Mouse (Mus musculus) thymus, postnatal 36 days (tissue): ENCODE data around the gene C87436.

Experiments used
- DNase-seq, 2 experiments: peaks; one replicate each; pipeline ENCODE4 v3.0.0; 2022; ENCODE audit warnings: mixed read lengths in 2 of 2

C87436 gene

DNA sequence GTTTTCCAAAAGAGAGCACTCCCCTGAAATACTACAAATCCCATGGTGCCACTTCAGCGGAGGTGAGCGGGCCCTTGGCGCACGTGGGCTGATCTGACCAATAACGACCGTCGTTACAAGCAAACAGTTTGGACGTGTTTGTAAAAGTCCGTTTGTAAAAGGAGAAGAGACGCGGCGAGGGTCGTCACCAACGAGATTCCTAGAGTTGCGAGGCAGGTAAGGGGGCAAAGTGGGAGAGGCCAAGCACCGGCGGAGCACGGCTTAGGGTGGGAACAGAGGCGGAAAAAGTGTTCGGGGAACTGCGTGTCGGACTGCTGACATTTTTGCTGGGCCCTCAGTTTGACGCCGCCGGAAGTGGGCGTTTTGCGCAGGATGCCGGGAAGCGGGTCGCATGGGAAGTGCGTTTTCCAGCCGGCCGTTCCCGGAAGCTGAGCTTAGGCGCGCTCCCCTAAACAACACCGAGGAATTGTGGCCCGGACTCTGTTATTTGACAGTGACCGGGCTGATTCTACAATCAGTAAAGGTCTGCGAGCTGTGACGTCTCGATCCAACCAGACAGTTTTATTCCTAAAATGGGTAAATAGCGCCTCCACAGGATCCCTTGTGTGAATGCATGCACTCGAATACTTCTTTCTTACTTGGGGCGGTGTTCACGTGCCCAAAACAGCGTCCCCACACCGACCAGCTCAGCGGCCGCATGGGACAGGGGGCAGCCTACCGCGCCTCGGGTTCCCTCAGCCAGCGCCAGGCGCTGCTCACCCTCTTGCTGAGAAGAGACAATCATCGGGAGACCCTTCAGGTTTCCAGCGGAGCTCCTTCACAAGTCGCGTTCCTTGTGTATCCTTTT, at the start of gene C87436:
Gene C87436, plus strand, starts transcription at position 103 of the 847 bp plus-strand sequence.
- DNase-seq: peak; percentile 91 to 93

- no peak for DNase-seq
Observed at GRCm38 (mm10) chr6:86388461-86388860, 49.7 kb upstream of the C87436 start.

GRCm38 (mm10) chr6:86391326-86391725, 46.8 kb upstream of the C87436 start:
- no peak for DNase-seq

- DNase-seq: no peak
Observed at GRCm38 (mm10) chr6:86393187-86393586, 45.0 kb upstream of the C87436 start.

GRCm38 (mm10) chr6:86394078-86394720, 44.0 kb upstream of the C87436 start:
- no peak for DNase-seq

GRCm38 (mm10) chr6:86395021-86395420, 43.2 kb upstream of the C87436 start:
- no peak for DNase-seq

- no peak for DNase-seq
Observed at GRCm38 (mm10) chr6:86395969-86396368, 42.2 kb upstream of the C87436 start.

- peak; percentile 85 to 88 for DNase-seq
Observed at GRCm38 (mm10) chr6:86396581-86397256, 41.5 kb upstream of the C87436 start, which contains the start of gene Pcyox1. Gene Pcyox1, minus strand, starts transcription at chr6:86397154.

GRCm38 (mm10) chr6:86397257-86397980, 40.8 kb upstream of the C87436 start:
- DNase-seq: no peak

GRCm38 (mm10) chr6:86398986-86399385, 39.2 kb upstream of the C87436 start:
- no peak for DNase-seq

DNA sequence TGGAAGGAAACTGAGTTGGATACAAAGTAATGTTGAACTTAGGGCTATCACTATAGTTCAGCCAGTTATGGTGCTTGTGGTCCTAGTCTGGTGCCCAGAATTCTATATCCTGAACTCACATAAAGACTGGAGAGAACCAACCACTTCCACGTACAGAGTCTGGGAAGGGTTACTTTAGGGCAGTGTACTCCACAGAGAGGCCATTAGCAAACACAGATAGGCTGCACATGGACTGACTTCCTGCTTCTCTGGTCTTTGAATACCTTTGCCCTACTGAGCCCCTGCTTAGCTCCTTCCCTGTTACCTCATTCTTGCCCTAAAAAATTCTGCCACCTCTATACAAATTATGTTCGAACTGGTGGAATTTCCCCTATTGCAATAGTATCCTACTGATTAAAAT, 38.2 kb upstream of the C87436 start:
- DNase-seq: no peak

GRCm38 (mm10) chr6:86400972-86401371, 37.2 kb upstream of the C87436 start:
- DNase-seq: peak; percentile 78 to 81

- no peak for DNase-seq
Observed at GRCm38 (mm10) chr6:86402681-86403607, 35.2 kb upstream of the C87436 start.

DNA sequence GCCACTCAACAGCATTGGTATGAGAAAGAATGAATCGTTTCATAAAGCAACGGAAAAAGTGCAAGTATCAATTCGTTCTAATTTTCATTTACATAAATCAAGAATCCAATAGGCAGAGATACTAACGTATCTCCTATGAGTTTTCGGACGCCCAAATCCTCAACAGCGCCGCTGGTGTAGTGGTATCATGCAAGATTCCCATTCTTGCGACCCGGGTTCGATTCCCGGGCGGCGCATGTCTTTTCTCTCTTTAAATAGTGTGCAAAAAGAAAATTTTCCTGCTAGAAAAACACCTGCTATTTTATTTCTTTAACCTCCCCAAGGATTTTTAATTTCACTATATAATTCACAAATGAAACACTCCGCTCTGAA, 34.5 kb upstream of the C87436 start:
- peak in 1 of 2 experiments; percentile 82 for DNase-seq

DNA sequence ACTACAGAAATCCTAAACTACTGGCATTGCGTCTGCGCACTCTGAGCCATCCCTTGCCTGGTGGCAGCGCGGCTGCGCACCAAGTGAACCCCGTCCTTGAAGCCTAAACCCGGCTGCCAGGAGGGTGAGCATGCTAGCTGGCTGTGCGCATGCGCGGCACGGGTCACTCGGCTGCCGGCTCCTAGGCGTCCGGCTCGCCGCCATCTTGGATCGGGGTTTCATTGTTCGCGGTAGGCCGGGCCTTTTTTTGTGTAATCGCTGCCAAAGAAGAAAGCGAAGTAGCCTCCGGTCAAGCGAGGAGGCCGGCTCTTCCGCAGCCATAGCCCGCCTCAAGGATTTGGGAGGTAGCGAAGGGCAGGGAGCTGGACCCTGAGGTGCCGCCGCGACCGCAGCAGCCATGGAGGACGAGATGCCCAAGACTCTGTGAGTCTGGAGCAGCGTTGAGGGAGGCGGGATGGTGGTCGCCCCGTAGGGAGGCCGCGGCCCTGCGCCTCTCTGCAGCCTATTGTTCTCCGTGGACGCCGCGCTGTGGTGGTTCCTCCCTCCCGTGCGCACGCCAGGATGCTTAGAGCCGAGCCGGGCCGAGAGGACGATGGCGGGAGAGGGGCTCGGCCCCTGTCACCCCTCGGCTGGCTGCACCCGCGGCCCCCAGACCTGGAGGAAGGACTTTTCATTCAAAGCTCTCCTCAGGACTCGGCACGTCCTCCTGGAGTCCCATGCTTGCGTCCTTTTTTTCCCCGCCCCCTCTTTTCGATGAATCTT, 33.9 kb upstream of the C87436 start, which contains the start of gene Tia1:
Gene Tia1, plus strand, starts transcription at position 120 of the 762 bp plus-strand sequence.
- peak; percentile 94 to 98 for DNase-seq

DNA sequence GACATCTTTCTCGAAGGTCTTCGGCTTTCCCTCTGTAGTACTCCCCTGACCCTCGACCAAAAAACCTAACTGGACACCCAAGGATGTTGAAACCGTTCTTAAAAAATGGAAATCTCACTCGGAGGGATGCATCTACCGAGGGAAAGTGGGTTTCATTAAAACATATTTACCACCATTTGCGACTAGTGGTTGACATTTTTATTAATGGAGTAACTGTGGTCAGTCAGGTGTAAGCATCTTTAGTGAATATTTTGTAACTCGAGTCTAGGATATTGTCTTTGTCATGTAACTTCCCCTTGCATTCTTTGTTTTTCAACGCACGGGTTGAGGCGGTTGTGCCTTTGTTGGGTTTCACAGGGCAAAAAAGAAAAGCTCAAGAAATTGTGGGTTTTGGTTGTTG, 33.2 kb upstream of the C87436 start:
- DNase-seq: peak in 1 of 2 experiments; percentile 12

DNA sequence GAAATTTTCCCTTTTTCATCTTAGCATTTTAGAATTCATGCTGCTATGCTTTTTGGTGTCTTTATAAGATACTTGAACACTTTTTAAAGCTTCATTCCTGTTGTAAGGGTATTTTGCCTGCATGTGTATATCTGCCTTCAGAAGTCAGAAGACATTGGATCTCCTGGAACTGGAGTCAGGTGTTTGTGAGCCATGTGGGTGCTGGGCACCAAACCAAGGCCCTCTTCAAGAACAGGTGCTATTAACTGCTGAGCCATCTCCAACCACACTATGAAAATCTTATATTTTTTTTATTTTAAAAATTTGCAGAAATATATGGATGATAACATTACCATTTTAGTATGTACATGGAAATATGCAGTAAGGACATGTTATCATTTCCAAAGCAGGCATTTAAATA, 31.9 kb upstream of the C87436 start:
- DNase-seq: no peak

- DNase-seq: no peak
Observed at GRCm38 (mm10) chr6:86418711-86419110, 19.5 kb upstream of the C87436 start.

GRCm38 (mm10) chr6:86419239-86419638, 18.9 kb upstream of the C87436 start:
- DNase-seq: no peak

GRCm38 (mm10) chr6:86420491-86420890, 17.7 kb upstream of the C87436 start:
- DNase-seq: no peak

DNA sequence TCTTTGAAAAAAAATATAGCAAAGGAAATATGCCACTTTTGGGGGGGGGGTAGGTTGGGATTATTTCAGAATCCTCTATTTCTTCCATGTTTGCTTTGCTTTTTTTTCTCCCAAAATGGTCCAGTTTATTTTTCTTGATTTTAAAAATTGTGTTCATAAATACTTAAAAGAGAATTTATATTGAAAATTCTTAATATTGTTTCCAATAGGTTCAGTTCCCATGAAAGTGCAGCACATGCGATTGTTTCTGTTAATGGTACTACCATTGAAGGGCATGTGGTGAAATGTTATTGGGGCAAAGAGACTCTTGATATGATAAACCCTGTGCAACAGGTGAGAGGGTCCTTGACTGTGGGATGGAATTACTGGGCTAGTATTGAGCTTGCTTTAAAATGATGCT, 11.8 kb upstream of the C87436 start, which contains the start of gene Gm44790:
Gene Gm44790, plus strand, starts transcription at position 301 of the 400 bp plus-strand sequence.
- no peak for DNase-seq
